Mouse (Mus musculus) stomach, embryonic 16.5 days (tissue): ENCODE results near the gene Mybph. TPM values are rescaled to one million over a fixed set of nuclear protein-coding genes. Genes with fewer than 3 reads are reported as not detected.

Experiments
- ATAC-seq: fragments of 200-750 bp; cut with Nextera tagmentation; 2 replicates; pipeline ENCODE4 v1.8.0; 2017; ENCODE audit warnings: moderate number of reproducible peaks, moderate TSS enrichment; ENCODE audit not compliant: insufficient read depth, low FRiP score
- H3K27ac ChIP-seq: fragments of 300-500 bp; sonication (generic); 2 replicates; pipeline ENCODE4 v1.5.1; 2014; ENCODE audit warnings: low read length
- H3K27me3 ChIP-seq: fragments of 300-500 bp; sonication (generic); 2 replicates; pipeline ENCODE4 v1.6.1; 2014; ENCODE audit warnings: low read length, control low read depth, mixed read lengths; ENCODE audit not compliant: control insufficient read depth, insufficient read depth
- H3K36me3 ChIP-seq: fragments of 300-500 bp; sonication (generic); 2 replicates; pipeline ENCODE4 v1.6.1; 2014; ENCODE audit warnings: low read length; ENCODE audit not compliant: control insufficient read depth, insufficient read depth
- H3K4me1 ChIP-seq: fragments of 300-500 bp; sonication (generic); 2 replicates; pipeline ENCODE4 v1.6.1; 2014; ENCODE audit warnings: low read length, control low read depth, mixed read lengths; ENCODE audit not compliant: control insufficient read depth, insufficient read depth
- H3K4me2 ChIP-seq: fragments of 300-500 bp; sonication (generic); 2 replicates; pipeline ENCODE4 v1.6.1; 2014; ENCODE audit warnings: low read depth, low read length, mixed read lengths
- H3K4me3 ChIP-seq: fragments of 300-500 bp; sonication (generic); replicated peaks from 2 replicates; pipeline ENCODE4 v1.5.1; 2014; ENCODE audit warnings: mild to moderate bottlenecking, low read length
- H3K9ac ChIP-seq: fragments of 300-500 bp; sonication (generic); 2 replicates; pipeline ENCODE4 v1.6.1; 2014; ENCODE audit warnings: low read length
- H3K9me3 ChIP-seq: fragments of 300-500 bp; sonication (generic); replicated peaks from 2 replicates; pipeline ENCODE4 v1.6.1; 2016; ENCODE audit warnings: low read length, control low read depth; ENCODE audit not compliant: control insufficient read depth
- WGBS: fragments of 180-500 bp; shearing (Covaris S2); extraction: QIAGEN DNeasy Blood & Tissue Kit; methylation state at CpG from one replicate; pipeline ENCODE4 v1.1.7; 2014; 5-methylcytosine and 5-hydroxymethylcytosine counted together
- polyA plus RNA-seq: library from polyadenylated mRNA; unstranded; fragments of >200 nt; fragmentation: Nextera tagmentation; extraction: Ambion mirVana; gene quantifications from 2 replicates; pipeline ENCODE4 v1.2.1, GENCODE M21; 2015

Mybph gene
- polyA plus RNA-seq, 1 experiment from 2014 or later: 9.0 TPM

- Histone ChIP-seq H3K9me3 (no peaks in the 10 kb centered on the region), H3K27me3 (no peaks in the 10 kb centered on the region), H3K36me3 (no peaks in the 10 kb centered on the region), H3K4me3 (no peak overlapping the region), H3K4me1 (0 out of 2 replicates have a peak, but pooled peaks cover 7% of the 10 kb centered on the region), H3K4me2 (no peak overlapping the region), H3K27ac (no peak overlapping the region), H3K9ac (no peak overlapping the region)
- ATAC-seq: no peak
- 60% methylated on average over 7 of the region's 7 CpGs for WGBS
Observed at GRCm38 (mm10) chr1:134215059-134215458, 21.8 kb downstream of the Mybph start.

DNA sequence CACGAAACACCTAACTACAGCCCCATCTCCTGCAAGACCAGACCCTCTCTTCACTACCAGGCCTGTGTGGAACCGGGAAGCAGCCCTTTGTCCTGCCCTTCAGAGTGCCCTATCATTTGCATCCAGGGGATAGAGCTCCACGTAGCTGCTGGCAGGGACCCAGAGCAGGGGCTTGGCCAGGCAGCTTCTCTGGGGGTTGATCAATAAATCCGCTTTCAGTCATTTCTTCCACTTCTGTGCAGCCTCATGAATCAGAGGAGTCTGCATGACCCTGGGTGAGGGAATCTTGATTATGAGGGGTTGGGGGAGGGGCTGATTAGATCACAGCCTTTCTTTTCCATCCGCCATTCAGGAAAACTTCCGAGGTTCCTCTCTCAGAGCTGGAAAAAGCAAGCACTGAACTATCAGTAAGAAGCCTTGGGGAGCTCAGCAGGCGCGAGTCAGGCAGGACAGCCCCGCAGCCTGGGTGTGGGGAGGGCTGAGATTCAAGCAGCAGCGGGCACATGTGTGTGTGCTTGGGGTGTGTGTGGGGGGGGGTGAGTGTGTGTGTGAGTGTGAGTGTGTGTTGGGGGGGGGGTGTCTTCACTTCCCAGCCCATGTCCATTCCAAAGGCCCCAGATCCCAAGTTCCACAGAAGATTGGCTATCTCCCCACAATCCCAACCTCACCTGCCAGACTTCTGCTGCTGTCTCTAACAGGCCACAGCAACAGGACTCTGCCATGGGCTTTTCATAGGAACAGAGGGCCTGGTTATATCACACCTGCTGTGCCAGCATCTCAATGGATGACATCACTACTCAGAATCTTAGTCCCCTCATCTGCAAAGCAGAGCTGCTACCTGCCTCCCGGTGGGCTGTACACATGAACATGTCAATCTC lies 22.7 kb downstream of the Mybph start:
- H3K4me3 ChIP-seq: no peak overlapping the region
- ATAC-seq: no peak
- WGBS: 45% methylated on average over 11 of the region's 11 CpGs
- no peak overlapping the region for H3K4me2 ChIP-seq
- H3K9ac ChIP-seq: no peak overlapping the region
- 0 out of 2 replicates have a peak, but pooled peaks cover 7% of the 10 kb centered on the region for H3K4me1 ChIP-seq
- H3K27ac ChIP-seq: no peak overlapping the region
- no peaks in the 10 kb centered on the region for H3K9me3 ChIP-seq
- H3K27me3 ChIP-seq: no peaks in the 10 kb centered on the region
- H3K36me3 ChIP-seq: no peaks in the 10 kb centered on the region

DNA sequence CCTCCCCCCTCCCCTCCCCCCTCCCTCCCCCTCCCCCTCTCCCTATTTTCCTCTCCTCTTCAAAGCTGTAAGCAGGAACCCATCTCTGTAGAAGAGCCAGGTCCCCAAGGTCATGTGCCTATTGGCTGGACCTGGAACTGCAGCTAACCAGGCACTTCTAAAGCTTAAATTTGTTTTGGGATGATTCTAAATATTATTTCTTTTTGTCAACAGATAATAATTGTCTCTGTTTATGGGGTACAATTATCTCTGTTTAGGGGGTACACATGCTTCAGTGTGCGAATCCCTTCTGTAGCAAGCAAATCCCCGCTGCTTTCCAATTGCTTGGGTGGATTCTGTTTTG lies 23.4 kb downstream of the Mybph start:
- H3K27ac ChIP-seq: peak overlapping the region; percentile 73
- no peak for ATAC-seq
- 0 out of 2 replicates have a peak, but pooled peaks cover 2% of the 10 kb centered on the region for H3K4me1 ChIP-seq
- H3K27me3 ChIP-seq: no peaks in the 10 kb centered on the region
- 0 out of 2 replicates have a peak overlapping the region, but pooled peaks have one; percentile 7 for H3K4me2 ChIP-seq
- no peak overlapping the region for H3K9ac ChIP-seq
- H3K36me3 ChIP-seq: no peaks in the 10 kb centered on the region
- no peak overlapping the region for H3K4me3 ChIP-seq
- WGBS: 83% methylated on average over 2 of the region's 2 CpGs
- H3K9me3 ChIP-seq: no peaks in the 10 kb centered on the region

GRCm38 (mm10) chr1:134217028-134217481 lies 23.8 kb downstream of the Mybph start:
- no peaks in the 10 kb centered on the region for H3K36me3 ChIP-seq
- H3K27me3 ChIP-seq: no peaks in the 10 kb centered on the region
- H3K9ac ChIP-seq: no peak overlapping the region
- H3K9me3 ChIP-seq: no peaks in the 10 kb centered on the region
- no peak overlapping the region for H3K4me3 ChIP-seq
- WGBS: 42% methylated on average over 12 of the region's 12 CpGs
- ATAC-seq: peak; percentile 81
- peaks cover 2% of the 10 kb centered on the region; the same call in 1 of the 2 replicates for H3K4me1 ChIP-seq
- H3K27ac ChIP-seq: peak overlapping the region; percentile 73
- H3K4me2 ChIP-seq: no peak overlapping the region

GRCm38 (mm10) chr1:134217942-134218341 lies 24.7 kb downstream of the Mybph start:
- Histone ChIP-seq H3K9ac (0 out of 2 replicates have a peak overlapping the region, but pooled peaks have one; percentile 20), H3K9me3 (no peaks in the 10 kb centered on the region), H3K4me3 (no peak overlapping the region), H3K4me1 (peaks cover 2% of the 10 kb centered on the region; the same call in 1 of the 2 replicates), H3K27ac (peak overlapping the region; percentile 73), H3K36me3 (no peaks in the 10 kb centered on the region), H3K27me3 (no peaks in the 10 kb centered on the region), H3K4me2 (no peak overlapping the region)
- ATAC-seq: no peak
- 89% methylated on average over 3 of the region's 3 CpGs for WGBS

DNA sequence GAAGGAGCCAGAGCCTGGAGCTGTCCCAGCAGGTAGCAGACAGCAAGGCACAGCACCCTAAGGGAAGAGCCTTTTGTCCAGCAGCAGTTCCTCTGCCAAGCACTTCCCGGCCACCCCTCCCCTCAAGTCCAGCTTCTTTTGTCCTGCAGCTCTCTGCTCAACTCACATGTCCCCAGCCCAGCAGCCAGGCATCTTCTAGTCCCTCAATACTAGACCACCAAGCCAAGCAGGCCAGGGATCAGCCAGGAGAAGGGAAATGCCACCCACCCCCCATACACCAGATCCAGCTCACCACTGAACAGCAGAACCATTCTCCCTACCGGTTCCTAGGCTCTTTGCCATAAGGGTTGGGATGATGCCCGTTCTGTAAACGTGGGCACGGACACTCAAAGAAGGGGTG lies 26.4 kb downstream of the Mybph start:
- H3K4me1 ChIP-seq: peaks cover 2% of the 10 kb centered on the region; the same call in 1 of the 2 replicates
- no peaks in the 10 kb centered on the region for H3K36me3 ChIP-seq
- H3K9ac ChIP-seq: no peak overlapping the region
- H3K9me3 ChIP-seq: no peaks in the 10 kb centered on the region
- H3K27me3 ChIP-seq: no peaks in the 10 kb centered on the region
- ATAC-seq: no peak
- H3K27ac ChIP-seq: no peak overlapping the region
- no peak overlapping the region for H3K4me2 ChIP-seq
- H3K4me3 ChIP-seq: no peak overlapping the region
- WGBS: 76% methylated on average over 5 of the region's 5 CpGs

GRCm38 (mm10) chr1:134221172-134221571 lies 27.9 kb downstream of the Mybph start:
- no peak overlapping the region for H3K9ac ChIP-seq
- no peaks in the 10 kb centered on the region for H3K27me3 ChIP-seq
- ATAC-seq: no peak
- H3K9me3 ChIP-seq: no peaks in the 10 kb centered on the region
- H3K4me2 ChIP-seq: no peak overlapping the region
- peak overlapping the region; percentile 5; the same call in 1 of the 2 replicates for H3K27ac ChIP-seq
- H3K4me1 ChIP-seq: no peaks in the 10 kb centered on the region; the same call in 1 of the 2 replicates
- 71% methylated on average over 1 of the region's 1 CpGs for WGBS
- H3K4me3 ChIP-seq: no peak overlapping the region
- no peaks in the 10 kb centered on the region for H3K36me3 ChIP-seq

- WGBS: 53% methylated on average over 8 of the region's 8 CpGs
Observed at GRCm38 (mm10) chr1:134222122-134223055, 29.1 kb downstream of the Mybph start.

More at GRCm38 (mm10) chr1:134222122-134223055, 29.1 kb downstream of the Mybph start:
- no peak overlapping the region for H3K4me2 ChIP-seq
- no peaks in the 10 kb centered on the region for H3K36me3 ChIP-seq
- H3K4me1 ChIP-seq: no peaks in the 10 kb centered on the region; the same call in 1 of the 2 replicates
- no peaks in the 10 kb centered on the region for H3K9me3 ChIP-seq
- H3K9ac ChIP-seq: no peak overlapping the region
- H3K27me3 ChIP-seq: no peaks in the 10 kb centered on the region
- ATAC-seq: peak; percentile 63; the same call in 1 of the 2 replicates
- no peak overlapping the region for H3K27ac ChIP-seq
- H3K4me3 ChIP-seq: no peak overlapping the region
